Mouse (Mus musculus): ENCODE results near the gene Ube2g1. TPM values are rescaled to one million over a fixed set of nuclear protein-coding genes. Genes with fewer than 3 reads are reported as not detected.

Ube2g1 gene
- polyA plus RNA-seq, 1 experiment from 2014 or later = 65.8 TPM

DNA sequence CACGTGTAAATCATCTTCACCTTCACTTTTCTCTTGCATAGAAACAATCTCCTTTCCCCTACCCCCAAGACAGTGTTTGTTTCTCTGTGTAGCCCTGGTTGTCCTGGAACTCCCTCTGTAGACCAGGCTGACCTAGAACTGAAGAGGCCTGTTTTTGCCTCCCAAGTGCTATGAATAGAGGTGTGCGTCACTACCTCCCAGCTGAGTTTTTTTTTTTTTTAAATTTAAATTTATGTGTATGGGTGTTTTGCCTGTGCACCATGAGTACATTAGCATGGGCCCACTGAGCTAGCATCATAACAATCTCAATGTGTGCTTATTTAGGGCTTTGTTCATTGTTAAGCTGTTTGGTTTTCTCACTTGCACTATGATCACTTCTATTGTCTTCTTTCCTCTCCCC, 43.3 kb downstream of the Ube2g1 start:
- H3K4me3 ChIP-seq (ENCODE audit: low read length) = no peak overlapping the region
- no peaks in the 10 kb centered on the region for H3K4me1 ChIP-seq (ENCODE audit: insufficient read depth, low read length)
- H3K4me2 ChIP-seq (replicated peaks; ENCODE audit: low read depth, low read length) = no peak overlapping the region
- no peaks in the 10 kb centered on the region for H3K27me3 ChIP-seq (ENCODE audit: insufficient read depth, low read length)
- WGBS = 73% methylated on average over 2 of the region's 2 CpGs
- no peak overlapping the region for H3K27ac ChIP-seq (ENCODE audit: low read length)
- no peak for ATAC-seq (ENCODE audit: low FRiP score, low TSS enrichment)
- no peaks in the 10 kb centered on the region for H3K36me3 ChIP-seq (ENCODE audit: insufficient read depth, low read length)
- H3K9me3 ChIP-seq (ENCODE audit: low read length) = no peaks in the 10 kb centered on the region
- H3K9ac ChIP-seq (replicated peaks; ENCODE audit: low read length) = no peak overlapping the region

DNA sequence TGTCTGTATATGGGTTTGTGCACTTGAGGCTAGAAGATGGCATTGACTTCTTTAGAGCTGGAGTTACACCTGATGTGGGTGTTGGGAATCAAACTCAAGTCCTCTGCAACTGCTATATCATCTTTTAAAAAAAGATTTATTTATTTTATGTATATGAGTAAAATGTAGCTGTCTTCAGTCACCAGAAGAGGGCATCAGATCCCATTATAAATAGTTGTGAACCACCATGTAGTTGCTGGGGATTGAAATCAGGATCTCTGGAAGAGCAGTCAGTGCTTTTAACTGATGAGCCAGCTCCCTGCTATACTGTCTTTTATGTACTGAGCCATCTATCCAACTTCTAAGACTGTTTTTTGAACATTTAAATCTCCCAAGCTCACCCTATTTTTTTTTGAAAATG, 52.8 kb downstream of the Ube2g1 start:
- H3K9me3 ChIP-seq (ENCODE audit: low read length) = no peaks in the 10 kb centered on the region
- H3K36me3 ChIP-seq (ENCODE audit: insufficient read depth, low read length) = no peaks in the 10 kb centered on the region
- no peak for ATAC-seq (ENCODE audit: low FRiP score, low TSS enrichment)
- H3K4me1 ChIP-seq (ENCODE audit: insufficient read depth, low read length) = no peaks in the 10 kb centered on the region
- no peaks in the 10 kb centered on the region for H3K27me3 ChIP-seq (ENCODE audit: insufficient read depth, low read length)
- no peak overlapping the region for H3K4me3 ChIP-seq (ENCODE audit: low read length)
- H3K9ac ChIP-seq (replicated peaks; ENCODE audit: low read length) = no peak overlapping the region
- no peak overlapping the region for H3K27ac ChIP-seq (ENCODE audit: low read length)
- H3K4me2 ChIP-seq (replicated peaks; ENCODE audit: low read depth, low read length) = no peak overlapping the region

- ATAC-seq (ENCODE audit: low FRiP score, low TSS enrichment) = no peak
- Histone ChIP-seq H3K4me3 (ENCODE audit: low read length) (no peak overlapping the region), H3K4me1 (ENCODE audit: insufficient read depth, low read length) (no peaks in the 10 kb centered on the region), H3K36me3 (ENCODE audit: insufficient read depth, low read length) (no peaks in the 10 kb centered on the region), H3K9ac (replicated peaks; ENCODE audit: low read length) (no peak overlapping the region), H3K9me3 (ENCODE audit: low read length) (no peaks in the 10 kb centered on the region), H3K4me2 (replicated peaks; ENCODE audit: low read depth, low read length) (no peak overlapping the region), H3K27me3 (ENCODE audit: insufficient read depth, low read length) (no peaks in the 10 kb centered on the region), H3K27ac (ENCODE audit: low read length) (no peak overlapping the region)
- 86% methylated on average over 1 of the region's 1 CpGs for WGBS
Observed at GRCm38 (mm10) chr11:72660359-72660758, 53.3 kb downstream of the Ube2g1 start.

GRCm38 (mm10) chr11:72664641-72665040, 57.6 kb downstream of the Ube2g1 start:
- 95% methylated on average over 4 of the region's 4 CpGs for WGBS
- Histone ChIP-seq H3K9me3 (ENCODE audit: low read length) (no peaks in the 10 kb centered on the region), H3K9ac (replicated peaks; ENCODE audit: low read length) (no peak overlapping the region), H3K4me3 (ENCODE audit: low read length) (no peak overlapping the region), H3K27me3 (ENCODE audit: insufficient read depth, low read length) (no peaks in the 10 kb centered on the region), H3K4me1 (ENCODE audit: insufficient read depth, low read length) (no peaks in the 10 kb centered on the region), H3K4me2 (replicated peaks; ENCODE audit: low read depth, low read length) (no peak overlapping the region), H3K36me3 (ENCODE audit: insufficient read depth, low read length) (no peaks in the 10 kb centered on the region), H3K27ac (ENCODE audit: low read length) (no peak overlapping the region)
- ATAC-seq (ENCODE audit: low FRiP score, low TSS enrichment) = no peak

GRCm38 (mm10) chr11:72670634-72671033, 63.6 kb downstream of the Ube2g1 start:
- Histone ChIP-seq H3K27ac (ENCODE audit: low read length) (no peak overlapping the region), H3K4me3 (ENCODE audit: low read length) (no peak overlapping the region), H3K4me1 (ENCODE audit: insufficient read depth, low read length) (no peaks in the 10 kb centered on the region), H3K9me3 (ENCODE audit: low read length) (no peaks in the 10 kb centered on the region), H3K9ac (replicated peaks; ENCODE audit: low read length) (no peak overlapping the region), H3K36me3 (ENCODE audit: insufficient read depth, low read length) (no peaks in the 10 kb centered on the region), H3K4me2 (replicated peaks; ENCODE audit: low read depth, low read length) (no peak overlapping the region), H3K27me3 (ENCODE audit: insufficient read depth, low read length) (no peaks in the 10 kb centered on the region)
- no peak for ATAC-seq (ENCODE audit: low FRiP score, low TSS enrichment)

GRCm38 (mm10) chr11:72671294-72671988, 64.4 kb downstream of the Ube2g1 start:
- WGBS = 77% methylated on average over 6 of the region's 6 CpGs
- H3K27me3 ChIP-seq (ENCODE audit: insufficient read depth, low read length) = no peaks in the 10 kb centered on the region
- H3K9ac ChIP-seq (replicated peaks; ENCODE audit: low read length) = no peak overlapping the region
- H3K36me3 ChIP-seq (ENCODE audit: insufficient read depth, low read length) = no peaks in the 10 kb centered on the region
- no peaks in the 10 kb centered on the region for H3K9me3 ChIP-seq (ENCODE audit: low read length)
- H3K27ac ChIP-seq (ENCODE audit: low read length) = no peak overlapping the region
- no peak for ATAC-seq (ENCODE audit: low FRiP score, low TSS enrichment)
- no peak overlapping the region for H3K4me2 ChIP-seq (replicated peaks; ENCODE audit: low read depth, low read length)
- no peaks in the 10 kb centered on the region for H3K4me1 ChIP-seq (ENCODE audit: insufficient read depth, low read length)
- H3K4me3 ChIP-seq (ENCODE audit: low read length) = no peak overlapping the region

DNA sequence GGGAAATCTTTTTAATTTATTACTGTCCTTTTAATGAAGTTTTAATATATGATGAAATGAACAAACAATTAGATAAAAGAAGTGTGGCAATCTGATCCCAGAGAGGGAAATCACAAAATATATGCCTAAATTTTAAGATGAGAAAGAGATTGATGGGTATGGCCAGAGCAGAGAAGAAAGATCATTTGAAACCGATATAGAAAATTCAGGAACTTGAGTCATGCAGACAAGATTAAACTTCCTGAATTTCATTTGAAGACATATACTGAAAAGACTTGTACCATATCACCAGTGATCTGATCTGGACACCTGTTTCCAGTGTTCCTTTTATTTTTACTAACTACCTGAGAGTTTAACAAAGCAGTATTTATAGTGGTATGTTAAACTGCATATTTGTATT, 65.4 kb downstream of the Ube2g1 start:
- Histone ChIP-seq H3K4me2 (replicated peaks; ENCODE audit: low read depth, low read length) (no peak overlapping the region), H3K4me1 (ENCODE audit: insufficient read depth, low read length) (no peaks in the 10 kb centered on the region), H3K9ac (replicated peaks; ENCODE audit: low read length) (no peak overlapping the region), H3K27ac (ENCODE audit: low read length) (no peak overlapping the region), H3K9me3 (ENCODE audit: low read length) (no peaks in the 10 kb centered on the region), H3K36me3 (ENCODE audit: insufficient read depth, low read length) (no peaks in the 10 kb centered on the region), H3K27me3 (ENCODE audit: insufficient read depth, low read length) (no peaks in the 10 kb centered on the region), H3K4me3 (ENCODE audit: low read length) (no peak overlapping the region)
- no peak for ATAC-seq (ENCODE audit: low FRiP score, low TSS enrichment)
- WGBS = 87% methylated on average over 1 of the region's 1 CpGs

DNA sequence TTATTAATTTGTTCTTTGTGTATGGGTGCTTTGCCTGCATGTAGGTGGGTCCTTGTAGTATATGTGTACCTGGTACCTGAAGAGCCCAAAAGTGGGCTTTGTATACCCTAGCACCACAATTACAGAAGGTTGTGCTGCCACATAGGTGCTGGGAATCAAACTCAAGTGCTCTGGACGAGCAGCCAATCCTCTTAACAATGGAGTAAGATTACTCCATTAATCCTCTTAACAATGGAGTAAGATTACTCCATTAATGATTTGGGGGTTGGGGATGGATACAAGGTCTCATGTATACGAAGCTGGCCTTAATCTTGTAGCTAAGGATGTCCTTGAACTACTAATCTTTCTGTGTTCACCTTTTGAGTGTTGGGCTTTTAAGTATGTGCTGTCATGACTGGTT, 68.2 kb downstream of the Ube2g1 start:
- Histone ChIP-seq H3K36me3 (ENCODE audit: insufficient read depth, low read length) (0 out of 2 replicates have a peak, but pooled peaks cover 3% of the 10 kb centered on the region), H3K4me1 (ENCODE audit: insufficient read depth, low read length) (no peaks in the 10 kb centered on the region), H3K4me3 (ENCODE audit: low read length) (no peak overlapping the region), H3K9me3 (ENCODE audit: low read length) (no peaks in the 10 kb centered on the region), H3K27me3 (ENCODE audit: insufficient read depth, low read length) (no peaks in the 10 kb centered on the region), H3K4me2 (replicated peaks; ENCODE audit: low read depth, low read length) (no peak overlapping the region), H3K27ac (ENCODE audit: low read length) (no peak overlapping the region), H3K9ac (replicated peaks; ENCODE audit: low read length) (no peak overlapping the region)
- no peak for ATAC-seq (ENCODE audit: low FRiP score, low TSS enrichment)
- 74% methylated on average over 2 of the region's 2 CpGs for WGBS

GRCm38 (mm10) chr11:72680726-72681125, 73.6 kb downstream of the Ube2g1 start:
- no peak overlapping the region for H3K4me3 ChIP-seq (ENCODE audit: low read length)
- no peak overlapping the region for H3K27ac ChIP-seq (ENCODE audit: low read length)
- no peaks in the 10 kb centered on the region for H3K9me3 ChIP-seq (ENCODE audit: low read length)
- H3K9ac ChIP-seq (replicated peaks; ENCODE audit: low read length) = no peak overlapping the region
- no peak for ATAC-seq (ENCODE audit: low FRiP score, low TSS enrichment)
- no peaks in the 10 kb centered on the region for H3K27me3 ChIP-seq (ENCODE audit: insufficient read depth, low read length)
- 0 out of 2 replicates have a peak, but pooled peaks cover 15% of the 10 kb centered on the region for H3K36me3 ChIP-seq (ENCODE audit: insufficient read depth, low read length)
- H3K4me2 ChIP-seq (replicated peaks; ENCODE audit: low read depth, low read length) = no peak overlapping the region
- no peaks in the 10 kb centered on the region for H3K4me1 ChIP-seq (ENCODE audit: insufficient read depth, low read length)

DNA sequence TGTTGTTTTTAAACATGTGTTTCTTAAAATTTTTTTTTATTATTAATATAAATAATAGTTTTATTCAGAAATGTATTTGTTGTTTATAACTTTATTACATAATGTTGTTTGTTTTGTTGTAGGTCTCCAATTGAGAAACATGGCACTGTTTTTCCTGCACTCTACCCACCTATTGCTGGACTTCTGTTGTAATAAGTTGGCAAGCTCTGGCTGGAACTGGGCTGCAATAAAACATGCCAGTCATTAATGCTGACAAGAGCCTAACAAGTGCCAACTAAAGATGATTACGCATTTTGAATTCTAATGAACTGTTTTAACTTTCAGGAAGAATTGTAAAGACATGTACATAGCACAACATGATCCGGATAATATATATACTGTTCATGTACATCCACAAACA, 76.3 kb downstream of the Ube2g1 start:
- Histone ChIP-seq H3K27me3 (ENCODE audit: insufficient read depth, low read length) (no peaks in the 10 kb centered on the region), H3K9me3 (ENCODE audit: low read length) (no peaks in the 10 kb centered on the region), H3K27ac (ENCODE audit: low read length) (no peak overlapping the region), H3K9ac (replicated peaks; ENCODE audit: low read length) (no peak overlapping the region), H3K4me1 (ENCODE audit: insufficient read depth, low read length) (peaks cover 7% of the 10 kb centered on the region; the same call in 1 of the 2 replicates), H3K4me2 (replicated peaks; ENCODE audit: low read depth, low read length) (no peak overlapping the region), H3K36me3 (ENCODE audit: insufficient read depth, low read length) (0 out of 2 replicates have a peak, but pooled peaks cover 15% of the 10 kb centered on the region), H3K4me3 (ENCODE audit: low read length) (no peak overlapping the region)
- WGBS = 96% methylated on average over 2 of the region's 2 CpGs
- no peak for ATAC-seq (ENCODE audit: low FRiP score, low TSS enrichment)

Data from kidney, embryonic 16.5 days (tissue).